Mouse (Mus musculus) urinary bladder, postnatal 4 days (tissue): Measurements from ENCODE around the gene Ube2ql1.

Experiments
- DNase-seq, 2 experiments: peaks; one replicate each; pipeline ENCODE4 v3.0.0; 2021 to 2022; ENCODE audit warnings: low spot score in 2 of 2

The Ube2ql1 gene

DNA sequence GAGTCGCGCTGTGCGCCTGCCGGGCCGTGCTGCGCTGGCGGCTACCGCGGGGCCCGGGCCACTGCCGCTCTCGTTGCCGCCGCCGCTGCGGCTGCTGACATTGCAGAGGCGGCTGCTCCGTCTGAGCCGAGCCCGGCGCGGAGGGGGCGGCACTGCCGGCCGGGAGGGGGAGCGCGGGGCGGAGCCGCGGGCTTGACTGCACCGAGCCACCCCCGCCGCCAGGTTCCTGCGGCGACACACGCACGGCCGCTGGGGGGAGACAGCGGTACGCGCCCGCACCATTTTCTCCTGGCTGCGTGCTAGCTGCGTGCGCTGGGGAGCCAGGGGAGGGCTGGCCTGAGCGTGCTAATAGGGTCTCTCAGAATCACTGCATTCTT lies at the start of gene Ube2ql1:
Gene Ube2ql1 (minus strand): TSS at position 131 of the 377 bp plus-strand sequence.
- peak; percentile 72 to 84 for DNase-seq

- DNase-seq = no peak
Measured at GRCm38 (mm10) chr13:69788704-69789103, 49.0 kb upstream of the Ube2ql1 start.

DNA sequence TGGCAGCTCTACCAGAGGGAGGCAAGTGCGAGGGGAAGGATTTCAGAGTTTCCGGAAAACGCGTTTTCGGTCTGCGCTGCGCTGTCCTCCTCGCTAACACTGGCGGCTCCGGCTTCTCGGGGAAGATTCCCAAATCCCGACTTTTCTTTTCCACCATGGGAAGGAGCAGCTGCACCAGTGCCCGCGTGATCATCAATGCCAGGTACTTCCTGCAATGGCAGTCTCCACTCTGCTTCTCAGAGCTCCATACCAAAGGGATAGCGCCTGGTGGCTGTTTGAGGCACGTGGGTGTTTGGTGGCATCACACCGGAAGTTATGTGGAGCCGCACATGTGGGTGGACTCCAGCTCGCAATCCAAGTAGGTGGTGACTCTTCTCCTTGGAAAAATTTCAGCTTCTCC lies 38.5 kb upstream of the Ube2ql1 start:
- no peak for DNase-seq

DNA sequence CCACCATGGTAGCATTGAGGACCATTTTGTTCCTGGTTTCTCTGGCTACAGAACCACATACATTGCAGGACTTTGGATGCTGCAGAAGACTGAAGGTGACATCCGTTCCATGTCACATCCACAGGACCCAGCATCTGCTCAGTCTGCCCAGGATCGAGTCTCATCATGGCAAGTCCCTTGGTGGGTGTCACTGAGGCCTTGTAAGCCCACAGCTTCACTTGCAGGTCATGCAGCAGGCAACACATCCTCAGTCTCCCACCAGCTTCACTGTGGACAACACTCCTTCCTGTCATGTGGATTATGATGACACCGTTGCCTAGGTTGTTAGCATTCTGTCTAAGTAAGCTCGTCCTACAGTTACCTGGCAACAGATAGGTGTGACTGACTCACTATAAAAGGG lies 32.7 kb upstream of the Ube2ql1 start:
- no peak for DNase-seq

DNA sequence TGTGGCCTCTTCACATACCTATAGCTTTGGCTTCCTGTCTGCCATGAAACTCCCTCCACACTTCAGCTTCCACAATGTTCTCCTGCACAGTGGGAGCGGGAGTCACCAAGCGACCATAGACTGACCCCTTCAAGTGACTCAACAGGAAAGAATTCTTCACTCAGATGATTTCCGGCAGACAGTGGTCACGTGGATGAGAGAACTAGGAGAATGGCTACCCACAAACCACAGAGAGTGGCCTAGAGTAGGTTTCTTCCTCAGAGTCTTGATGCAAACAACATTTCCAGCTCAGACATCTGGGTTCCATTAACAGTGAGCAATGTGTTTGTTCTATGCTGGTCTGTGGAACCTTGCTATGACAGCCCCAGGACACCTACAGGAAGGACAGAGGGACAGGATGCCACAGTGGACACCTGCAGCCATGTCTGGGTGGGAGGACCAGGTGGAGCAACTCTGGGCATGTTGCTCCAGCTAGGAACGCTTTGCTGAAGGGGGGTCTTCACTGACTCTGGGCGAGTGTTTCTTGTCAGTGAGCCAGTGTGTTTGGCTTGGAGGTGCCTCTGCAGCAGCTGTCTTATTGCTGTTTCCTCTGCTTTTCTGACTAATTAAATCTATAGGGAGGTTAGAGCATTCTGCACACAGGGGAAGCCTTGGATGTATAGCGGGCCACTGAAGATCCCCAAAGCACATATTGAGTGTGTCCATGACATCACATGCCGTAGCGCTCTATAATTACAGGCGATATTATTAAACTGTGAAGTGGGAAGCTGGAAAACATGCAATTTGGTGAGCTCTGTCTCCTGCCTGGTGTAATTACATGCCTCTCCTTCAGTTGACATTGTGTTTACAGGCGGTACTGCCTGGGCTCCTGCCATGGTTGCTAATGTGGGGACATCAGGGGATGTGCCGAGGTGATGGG lies 31.1 kb upstream of the Ube2ql1 start:
- no peak for DNase-seq

DNA sequence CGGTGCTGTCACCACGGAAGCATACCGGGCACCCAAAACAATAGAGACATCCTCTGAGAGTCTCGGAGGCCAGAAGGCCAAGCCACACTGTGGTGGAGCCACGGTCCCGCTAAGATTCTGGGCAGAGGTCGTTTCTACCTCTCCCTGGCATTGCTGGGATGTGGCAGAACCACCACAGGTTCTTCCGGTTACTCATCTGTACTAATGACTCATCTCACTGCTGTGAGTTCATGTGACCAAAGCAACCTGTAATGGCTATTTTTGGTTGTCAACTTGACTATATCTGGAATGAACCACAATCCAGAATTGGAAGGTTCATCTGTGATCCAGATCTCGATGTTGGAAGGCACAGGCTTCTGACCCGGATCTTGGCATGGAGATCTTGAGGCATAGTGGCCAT lies 28.5 kb upstream of the Ube2ql1 start:
- DNase-seq = no peak

- DNase-seq = no peak
Measured at GRCm38 (mm10) chr13:69764646-69765045, 25.0 kb upstream of the Ube2ql1 start.

GRCm38 (mm10) chr13:69761393-69761792 lies 21.7 kb upstream of the Ube2ql1 start:
- DNase-seq = peak in 1 of 2 experiments; percentile 63

GRCm38 (mm10) chr13:69758979-69759378 lies 19.3 kb upstream of the Ube2ql1 start:
- no peak for DNase-seq

- no peak for DNase-seq
Measured at GRCm38 (mm10) chr13:69752875-69753274, 13.2 kb upstream of the Ube2ql1 start.

GRCm38 (mm10) chr13:69751510-69751909 lies 11.8 kb upstream of the Ube2ql1 start:
- no peak for DNase-seq

GRCm38 (mm10) chr13:69748756-69749155 lies 9.1 kb upstream of the Ube2ql1 start:
- no peak for DNase-seq

DNA sequence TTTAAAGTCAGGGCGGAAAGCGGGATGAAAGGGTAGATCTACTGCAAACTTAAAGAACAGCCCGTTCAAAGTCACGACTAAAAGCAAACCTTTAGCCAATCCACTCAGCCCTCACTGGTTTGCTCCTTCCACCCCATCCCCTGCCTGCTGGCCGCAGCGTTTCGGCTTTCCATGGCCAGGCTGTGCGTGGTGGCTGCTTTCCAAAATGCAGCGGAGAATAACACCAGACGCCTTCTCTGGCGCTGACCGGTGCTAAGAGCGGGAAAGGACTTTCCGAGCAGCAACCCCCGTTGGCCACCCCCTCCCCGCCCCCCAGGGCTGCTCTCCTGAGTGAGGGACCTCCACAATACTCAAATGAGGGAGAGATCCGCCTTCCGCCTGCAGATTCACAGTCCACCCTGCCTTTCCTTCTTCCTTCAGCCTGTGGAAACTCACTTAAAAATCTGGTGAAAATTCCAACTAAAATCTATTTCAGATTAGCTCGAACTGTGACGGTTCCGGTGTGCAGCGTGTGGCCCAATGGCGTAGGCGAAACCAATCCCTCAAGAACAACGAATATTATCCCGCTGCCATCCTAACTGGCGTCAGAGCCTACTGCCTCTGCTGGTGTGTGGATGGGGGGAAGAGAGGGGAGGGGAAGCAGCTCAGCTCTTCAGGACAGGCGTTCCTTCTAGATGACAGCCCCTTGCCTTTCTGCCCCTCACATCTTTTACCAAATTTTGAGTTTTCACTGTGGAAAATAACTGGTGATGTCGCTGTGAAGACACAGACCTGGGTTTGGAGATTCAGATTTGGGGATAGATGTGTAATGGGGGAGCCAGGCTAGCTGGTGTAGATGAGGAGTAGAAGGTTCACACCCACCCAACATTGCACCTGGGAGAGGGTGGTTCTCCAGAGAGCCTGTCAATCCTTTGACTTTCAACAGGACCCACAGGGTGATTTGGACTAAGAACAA lies 919 bp upstream of the Ube2ql1 start:
- peak; percentile 23 to 66 for DNase-seq

GRCm38 (mm10) chr13:69739091-69739758 lies 464 bp downstream of the Ube2ql1 start:
- peak in 1 of 2 experiments; percentile 24 for DNase-seq

DNA sequence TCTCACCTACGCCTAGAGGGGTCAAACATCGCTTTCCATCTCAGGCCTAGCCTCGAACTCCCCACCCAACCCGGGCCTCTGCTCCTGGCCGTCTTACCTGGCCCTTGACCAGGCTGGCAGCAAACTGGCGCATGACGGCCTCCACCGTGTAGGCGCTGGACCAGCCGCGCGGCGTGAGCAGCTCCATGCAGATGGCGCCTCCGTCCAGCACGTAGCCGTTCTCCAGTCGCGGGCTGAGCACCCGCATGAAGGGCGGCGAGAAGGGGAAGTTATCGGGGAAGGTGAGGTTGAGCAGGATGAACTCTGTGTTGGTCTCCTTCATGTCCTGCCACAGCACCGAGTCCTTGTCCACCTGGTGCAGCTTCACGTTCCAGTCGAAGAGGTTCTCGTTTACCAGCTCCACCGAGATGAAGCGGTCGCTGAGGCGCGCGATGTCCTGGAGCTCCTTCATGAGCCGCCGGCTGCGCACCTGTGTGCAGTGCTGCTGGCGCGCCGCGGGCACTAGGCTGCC lies 1.2 kb downstream of the Ube2ql1 start:
- DNase-seq = no peak

- DNase-seq = no peak
Measured at GRCm38 (mm10) chr13:69737444-69738185, 2.1 kb downstream of the Ube2ql1 start.

- DNase-seq = no peak
Measured at GRCm38 (mm10) chr13:69732636-69733035, 7.1 kb downstream of the Ube2ql1 start.

- no peak for DNase-seq
Measured at GRCm38 (mm10) chr13:69725376-69725775, 14.3 kb downstream of the Ube2ql1 start.

DNA sequence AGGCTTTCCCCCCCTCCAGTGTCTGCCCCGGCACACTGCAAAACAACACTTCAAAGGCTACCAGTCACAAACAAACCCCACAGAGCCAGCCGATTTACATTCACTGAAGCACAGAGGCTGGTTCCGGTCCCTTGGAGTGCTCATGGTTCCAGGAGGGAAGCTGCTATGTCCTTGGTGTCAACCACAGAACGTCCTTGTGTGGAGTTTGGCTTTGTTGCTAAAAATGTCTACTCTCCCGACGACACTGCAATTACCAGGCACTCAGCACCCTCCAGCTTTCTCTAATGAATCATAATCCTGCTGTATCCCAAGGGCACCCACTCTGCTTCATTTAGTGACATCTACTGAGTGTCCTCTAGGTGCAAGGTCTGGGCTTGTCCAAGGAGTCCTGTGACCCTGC lies 18.5 kb downstream of the Ube2ql1 start:
- DNase-seq = no peak

DNA sequence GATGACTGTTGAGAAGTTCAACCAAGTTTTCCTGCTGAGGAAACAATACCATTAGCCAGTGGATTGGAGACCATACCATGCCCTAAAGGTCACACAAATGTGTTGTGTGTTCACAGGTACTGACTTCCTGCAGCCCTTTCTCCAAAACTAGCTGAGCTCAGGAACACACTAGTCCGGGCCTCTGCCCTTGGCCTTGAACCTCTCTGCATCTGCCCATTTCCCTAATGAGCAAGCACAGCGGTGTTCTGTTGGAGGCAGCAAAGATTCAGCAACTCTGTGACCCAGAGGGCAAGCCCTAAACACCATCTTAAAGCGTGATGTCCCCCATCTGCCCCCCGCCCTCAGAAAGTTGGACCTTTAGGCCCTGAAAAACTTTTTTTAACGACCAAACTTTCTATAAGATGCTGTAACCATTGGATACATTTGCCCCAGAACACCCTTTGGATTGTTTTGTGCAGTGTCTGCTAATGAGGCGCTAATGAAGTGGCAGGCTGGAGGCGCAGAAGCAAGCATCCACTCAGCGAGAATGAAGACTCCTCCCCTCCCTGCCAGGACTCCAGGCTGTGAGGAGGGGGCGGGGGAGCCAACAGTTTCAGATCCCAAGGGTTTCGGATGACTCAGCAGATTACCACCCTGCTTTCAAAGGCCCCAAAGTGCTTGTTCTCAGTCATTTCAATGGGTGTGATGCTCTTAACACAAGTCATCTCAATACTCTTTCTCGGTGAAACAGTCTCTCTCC lies 21.7 kb downstream of the Ube2ql1 start:
- no peak for DNase-seq
